Mouse (Mus musculus) mature B cell (primary cell): Measurements from ENCODE around the gene Miga1.
"Not testable (repeated sequence)": the region's sequence is repeated elsewhere in the genome, so short reads cannot be mapped to it uniquely, and the experiment has no call there.

Experiments
- in situ Hi-C: fragments of 300-500 bp; cut with MboI; formaldehyde crosslinking; loops from 2 replicates; pipeline ENCODE4 v1.14.3; 2019

Gene Miga1

GRCm38 (mm10) chr3:152321765-152322547, 18.3 kb downstream of the Miga1 start:
- in situ Hi-C loops, result no loop called here

GRCm38 (mm10) chr3:152320972-152321645, 19.1 kb downstream of the Miga1 start:
- in situ Hi-C loops, result no loop called here

GRCm38 (mm10) chr3:152316447-152317173, 23.6 kb downstream of the Miga1 start:
- in situ Hi-C loops, result not testable (repeated sequence)

GRCm38 (mm10) chr3:152315613-152316012, 24.6 kb downstream of the Miga1 start:
- in situ Hi-C loops, result no loop called here

DNA sequence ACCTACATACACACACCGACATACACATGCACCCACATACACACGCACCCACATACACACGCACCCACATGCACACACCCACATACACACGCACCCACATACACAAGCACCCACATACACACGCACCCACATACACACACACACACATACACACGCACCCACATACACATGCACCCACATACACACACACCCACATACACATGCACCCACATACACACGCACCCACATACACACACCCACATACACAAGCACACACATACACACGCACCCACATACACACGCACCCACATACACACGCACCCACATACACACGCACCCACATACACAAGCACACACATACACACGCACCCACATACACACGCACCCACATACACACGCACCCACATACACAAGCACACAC, 25.5 kb downstream of the Miga1 start:
- in situ Hi-C loops, result not testable (repeated sequence)

- in situ Hi-C loops, result no loop called here
Observed at GRCm38 (mm10) chr3:152309250-152309645, 31.0 kb downstream of the Miga1 start.

- in situ Hi-C loops, result no loop called here
Observed at GRCm38 (mm10) chr3:152308485-152309249, 31.5 kb downstream of the Miga1 start.

GRCm38 (mm10) chr3:152305971-152306370, 34.2 kb downstream of the Miga1 start:
- in situ Hi-C loops, result no loop called here

- in situ Hi-C loops, result no loop called here
Observed at GRCm38 (mm10) chr3:152305080-152305479, 35.1 kb downstream of the Miga1 start.

DNA sequence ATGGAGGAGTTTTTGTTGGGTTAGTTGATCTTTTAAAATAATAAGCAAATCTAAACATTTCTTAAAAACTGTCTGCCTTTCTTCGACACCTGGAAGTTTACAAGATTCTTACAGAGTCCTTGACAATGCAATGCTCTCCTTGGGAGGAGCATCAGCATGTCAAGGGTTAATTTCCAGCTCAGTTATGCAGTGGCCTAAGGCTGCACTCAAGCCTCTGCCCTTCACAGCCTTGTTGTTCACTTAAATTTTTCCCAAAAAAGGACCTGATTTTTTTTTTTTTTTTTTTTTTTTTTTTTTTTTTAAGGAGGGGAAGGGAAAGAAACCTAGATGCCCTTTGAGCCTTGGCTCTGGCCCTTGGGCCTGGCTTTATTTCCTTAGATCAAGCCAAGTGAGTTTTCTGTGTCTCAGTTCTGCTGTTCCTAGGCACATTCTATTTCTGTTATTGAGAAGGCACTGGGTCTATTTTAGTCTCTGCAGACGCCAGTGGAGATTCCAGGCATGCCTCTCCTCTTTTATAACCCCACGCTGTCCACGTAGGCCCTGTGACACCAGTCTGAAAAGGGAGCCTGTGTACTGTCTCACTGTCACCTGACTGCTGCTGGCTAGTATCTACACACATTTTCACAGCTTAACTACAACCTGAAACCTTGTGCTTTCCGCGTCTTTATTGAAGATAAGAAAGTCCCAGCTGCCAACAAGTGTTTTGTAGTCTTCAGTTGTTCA, 36.0 kb downstream of the Miga1 start:
- in situ Hi-C loops, result no loop called here

- in situ Hi-C loops, result no loop called here
Observed at GRCm38 (mm10) chr3:152302991-152303390, 37.2 kb downstream of the Miga1 start.

GRCm38 (mm10) chr3:152300376-152301337, 39.5 kb downstream of the Miga1 start:
- in situ Hi-C loops, result no loop called here

GRCm38 (mm10) chr3:152295896-152296295, 44.3 kb downstream of the Miga1 start:
- in situ Hi-C loops, result no loop called here

DNA sequence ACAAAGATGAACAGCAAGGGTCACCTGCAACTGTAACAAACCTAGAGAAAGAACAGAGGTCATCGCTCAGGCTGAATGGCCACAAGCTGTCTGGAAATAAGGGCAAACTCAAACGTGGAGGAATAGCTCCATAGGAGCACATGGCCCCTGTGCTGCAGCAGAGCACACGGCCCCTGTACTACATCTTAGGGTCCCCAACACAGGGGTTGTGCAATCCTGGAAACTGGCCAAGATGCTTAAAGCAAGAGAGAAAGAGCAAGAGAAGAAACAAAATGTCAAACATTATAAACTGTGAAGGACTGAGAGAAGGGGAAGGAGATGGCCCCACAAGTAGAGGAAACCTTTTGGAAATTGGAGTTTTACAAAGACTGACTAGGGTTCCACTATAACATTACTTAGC, 45.8 kb downstream of the Miga1 start:
- in situ Hi-C loops, result no loop called here

GRCm38 (mm10) chr3:152293530-152294181, 46.6 kb downstream of the Miga1 start:
- in situ Hi-C loops, result no loop called here

DNA sequence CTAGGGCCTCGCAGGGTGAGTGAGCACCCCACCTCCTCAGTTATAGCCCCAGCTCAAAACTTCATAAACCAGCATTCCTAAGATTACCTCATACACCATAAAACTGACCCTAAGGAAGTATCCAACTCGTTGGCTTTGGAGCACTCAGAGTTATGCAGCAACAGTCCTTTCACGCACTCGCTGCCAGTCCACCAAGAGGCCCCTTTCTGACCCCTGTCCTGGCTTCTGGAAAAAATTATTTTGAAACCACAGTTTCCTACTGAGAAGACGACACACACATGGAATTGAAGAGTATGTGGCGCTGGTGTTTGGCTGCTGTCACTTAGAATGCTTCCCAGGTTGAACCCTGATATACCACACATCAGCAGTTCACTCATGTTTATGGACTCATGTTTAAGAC, 48.3 kb downstream of the Miga1 start:
- in situ Hi-C loops, result no loop called here

- in situ Hi-C loops, result no loop called here
Observed at GRCm38 (mm10) chr3:152290175-152290798, 49.9 kb downstream of the Miga1 start.

DNA sequence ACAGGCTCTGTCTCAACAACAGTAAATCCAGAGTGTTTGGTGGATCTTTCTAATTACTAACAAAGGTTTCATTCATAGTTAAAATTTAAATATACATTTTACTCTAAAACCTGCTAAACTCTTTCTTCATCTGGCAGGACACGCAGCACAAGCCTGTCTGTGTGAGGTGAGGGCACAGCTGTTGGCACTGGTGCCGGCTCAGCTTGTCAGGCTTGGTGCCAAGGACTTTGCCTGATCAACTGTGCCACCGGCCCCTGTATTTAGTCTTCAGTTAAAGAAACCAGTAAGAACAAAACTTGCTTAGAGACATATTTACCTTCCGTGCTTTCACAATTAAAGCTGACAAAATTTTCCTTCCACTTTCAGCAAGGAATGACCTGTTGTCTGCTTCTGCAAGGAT, 51.5 kb downstream of the Miga1 start:
- in situ Hi-C loops, result no loop called here

- in situ Hi-C loops, result no loop called here
Observed at GRCm38 (mm10) chr3:152288276-152288675, 51.9 kb downstream of the Miga1 start.
